Mouse (Mus musculus): ENCODE results near the gene Cit. TPM values are rescaled to one million over a fixed set of nuclear protein-coding genes. Genes with fewer than 3 reads are reported as not detected.

The Cit gene
- polyA plus RNA-seq, 1 experiment, result 19.0 TPM

- Histone ChIP-seq H3K27ac (ENCODE audit: control insufficient read depth, insufficient read depth, low read depth, low read length) (no peak overlapping the region), H3K4me1 (ENCODE audit: control insufficient read depth, insufficient read depth, low read length) (no peaks in the 10 kb centered on the region), H3K27me3 (ENCODE audit: control insufficient read depth, insufficient read depth, low read length) (no peaks in the 10 kb centered on the region), H3K4me3 (ENCODE audit: control insufficient read depth, low read depth, low read length) (no peak overlapping the region), H3K36me3 (ENCODE audit: control insufficient read depth, insufficient read depth, low read length) (no peaks in the 10 kb centered on the region)
- TF ChIP-seq POLR2A (IDR thresholded peaks at IDR 0.05; ENCODE audit: control insufficient read depth, low read depth, low read length) (no peak), CTCF (IDR thresholded peaks at IDR 0.05; ENCODE audit: control insufficient read depth, insufficient read depth, insufficient replicate concordance, low read depth, low read length) (no peak)
These were observed 204.7 kb downstream of the Cit start for GRCm38 (mm10) chr5:116049821-116050220.

GRCm38 (mm10) chr5:116052171-116052570, 207.1 kb downstream of the Cit start:
- Histone ChIP-seq H3K4me3 (ENCODE audit: control insufficient read depth, low read depth, low read length) (no peak overlapping the region), H3K27me3 (ENCODE audit: control insufficient read depth, insufficient read depth, low read length) (no peaks in the 10 kb centered on the region), H3K27ac (ENCODE audit: control insufficient read depth, insufficient read depth, low read depth, low read length) (no peak overlapping the region), H3K4me1 (ENCODE audit: control insufficient read depth, insufficient read depth, low read length) (no peaks in the 10 kb centered on the region), H3K36me3 (ENCODE audit: control insufficient read depth, insufficient read depth, low read length) (no peaks in the 10 kb centered on the region)
- TF ChIP-seq POLR2A (IDR thresholded peaks at IDR 0.05; ENCODE audit: control insufficient read depth, low read depth, low read length) (no peak), CTCF (IDR thresholded peaks at IDR 0.05; ENCODE audit: control insufficient read depth, insufficient read depth, insufficient replicate concordance, low read depth, low read length) (no peak)

GRCm38 (mm10) chr5:116052826-116053225, 207.7 kb downstream of the Cit start:
- H3K27me3 ChIP-seq (ENCODE audit: control insufficient read depth, insufficient read depth, low read length), result no peaks in the 10 kb centered on the region
- no peaks in the 10 kb centered on the region for H3K36me3 ChIP-seq (ENCODE audit: control insufficient read depth, insufficient read depth, low read length)
- no peak overlapping the region for H3K4me3 ChIP-seq (ENCODE audit: control insufficient read depth, low read depth, low read length)
- no peaks in the 10 kb centered on the region for H3K4me1 ChIP-seq (ENCODE audit: control insufficient read depth, insufficient read depth, low read length)
- TF ChIP-seq CTCF (IDR thresholded peaks at IDR 0.05; ENCODE audit: control insufficient read depth, insufficient read depth, insufficient replicate concordance, low read depth, low read length), result no peak
- TF ChIP-seq POLR2A (IDR thresholded peaks at IDR 0.05; ENCODE audit: control insufficient read depth, low read depth, low read length), result no peak
- no peak overlapping the region for H3K27ac ChIP-seq (ENCODE audit: control insufficient read depth, insufficient read depth, low read depth, low read length)

Other genes starting within 250 kb of the Cit start
- gene Rab35, start 213.4 kb upstream of the Cit start, polyA plus RNA-seq (2012; rRNA removed), result 14.9 and 15.4 TPM in 2 replicates
- 13.2 and 14.0 TPM in 2 replicates for gene Bicdl1, start 113.7 kb upstream of the Cit start, polyA plus RNA-seq (2012; rRNA removed)
- gene Prkab1, start 179.2 kb downstream of the Cit start, polyA plus RNA-seq (2012; rRNA removed), result 10.5 and 13.3 TPM in 2 replicates
- not detected in 2 replicates for gene Tmem233, start 238.0 kb downstream of the Cit start, polyA plus RNA-seq (2012; rRNA removed)

All from testis, adult 2 months (tissue).